Mouse (Mus musculus): ENCODE results near the gene Gm21394.
"Not testable (repeated sequence)": the region's sequence is repeated elsewhere in the genome, so short reads cannot be mapped to it uniquely, and the experiment has no call there.

Gene Gm21394

GRCm38 (mm10) chrY:84564807-84565206 lies at the start of gene Gm21394:
Gene Gm21394, minus strand, starts transcription at chrY:84564907.
- not testable (repeated sequence) for DNase-seq (ENCODE audit: extremely low read depth, low read depth, low spot score)

All from fat pad, adult 2 months (tissue).